Mouse (Mus musculus) forebrain, embryonic 10.5 days (tissue): ENCODE results near the gene Olfr1247. TPM values are rescaled to one million over a fixed set of nuclear protein-coding genes. Genes with fewer than 3 reads are reported as not detected.
"Not testable (repeated sequence)": the region's sequence is repeated elsewhere in the genome, so short reads cannot be mapped to it uniquely, and the experiment has no call there.

Experiments used
- DNase-seq: peaks from one replicate; pipeline ENCODE4 v3.0.0-alpha.2; 2017; ENCODE audit warnings: low spot score; ENCODE audit errors: extremely low spot score
- H3K27ac ChIP-seq: fragments of 300-500 bp; sonication (generic); 2 replicates; pipeline ENCODE4 v1.5.1; 2016; ENCODE audit warnings: mild to moderate bottlenecking
- H3K27me3 ChIP-seq: fragments of 300-500 bp; sonication (generic); 2 replicates; pipeline ENCODE4 v1.6.1; 2016; ENCODE audit warnings: mild to moderate bottlenecking; ENCODE audit not compliant: poor library complexity, severe bottlenecking
- H3K36me3 ChIP-seq: fragments of 300-500 bp; sonication (generic); replicated peaks from 2 replicates; pipeline ENCODE4 v1.6.1; 2016; ENCODE audit warnings: mild to moderate bottlenecking, moderate library complexity
- H3K4me1 ChIP-seq: fragments of 300-500 bp; sonication (generic); 2 replicates; pipeline ENCODE4 v1.6.1; 2016
- H3K4me3 ChIP-seq: fragments of 300-500 bp; sonication (generic); 2 replicates; pipeline ENCODE4 v1.5.1; 2016; ENCODE audit warnings: mild to moderate bottlenecking, moderate library complexity
- H3K9me3 ChIP-seq: fragments of 300-500 bp; sonication (generic); 2 replicates; pipeline ENCODE4 v1.6.1; 2016; ENCODE audit warnings: mild to moderate bottlenecking, moderate library complexity
- WGBS: fragments of 180-500 bp; shearing (Covaris S2); methylation state at CpG from one replicate; pipeline ENCODE4 v1.1.7; 2016; 5-methylcytosine and 5-hydroxymethylcytosine counted together
- polyA plus RNA-seq: library from polyadenylated mRNA; unstranded; fragments of >200 nt; fragmentation: Nextera tagmentation; extraction: Ambion mirVana; gene quantifications from 2 replicates; pipeline ENCODE4 v1.2.1, GENCODE M21; 2016

Olfr1247 gene
- polyA plus RNA-seq = not detected in 2 replicates

DNA sequence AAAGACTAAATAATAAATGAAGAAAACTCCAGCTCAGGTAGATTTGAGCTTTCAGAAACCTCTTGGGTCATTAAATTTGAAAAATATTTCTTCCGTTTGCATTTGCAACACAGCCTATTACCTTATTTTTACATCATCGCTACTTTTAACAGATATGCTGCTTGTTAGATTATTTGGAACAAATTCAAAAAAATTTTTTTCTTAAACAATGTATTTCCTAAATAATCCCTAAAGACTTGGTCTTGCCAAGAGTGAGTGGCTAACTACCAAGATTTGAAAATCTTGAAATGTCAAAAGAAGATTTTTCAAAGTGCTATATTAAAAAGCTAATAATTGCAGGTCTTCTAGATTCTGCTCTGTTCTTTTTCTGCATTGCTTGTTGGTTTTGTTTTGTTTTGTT lies at the start of gene Olfr1247:
Gene Olfr1247, minus strand, starts transcription at position 101 of the 400 bp plus-strand sequence.
- WGBS = 91% methylated on average over 2 of the region's 2 CpGs
- no peak within 1 kb of the TSS for H3K4me3 ChIP-seq
- H3K36me3 ChIP-seq = no peaks in the 10 kb centered on the region
- DNase-seq = no peak
- H3K9me3 ChIP-seq = no peaks in the 10 kb centered on the region
- H3K4me1 ChIP-seq = no peaks in the 10 kb centered on the region
- no peak within 1 kb of the TSS for H3K27ac ChIP-seq
- no peaks in the 10 kb centered on the region for H3K27me3 ChIP-seq

DNA sequence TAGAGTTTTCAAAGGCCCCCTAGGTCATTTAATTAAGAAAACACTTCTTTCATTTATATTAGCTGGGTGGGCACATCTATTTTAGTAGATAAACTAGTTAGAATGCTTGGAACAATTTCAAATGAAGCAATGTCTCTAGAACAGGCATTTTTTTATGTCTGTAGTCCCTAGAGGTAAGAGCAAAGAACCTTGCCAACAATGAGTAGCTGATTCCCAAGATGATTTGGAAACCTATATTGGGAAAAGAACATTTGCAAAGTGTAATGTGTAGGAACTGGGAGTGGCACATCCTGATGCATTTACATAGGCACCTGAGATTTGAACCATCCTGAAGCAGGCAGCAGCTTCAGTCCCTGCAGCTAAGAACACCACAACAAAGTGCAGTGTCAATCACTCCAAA lies 47.4 kb upstream of the Olfr1247 start, which contains the start of gene Olfr1250:
Gene Olfr1250, minus strand, starts transcription at position 101 of the 400 bp plus-strand sequence.
- DNase-seq = no peak

DNA sequence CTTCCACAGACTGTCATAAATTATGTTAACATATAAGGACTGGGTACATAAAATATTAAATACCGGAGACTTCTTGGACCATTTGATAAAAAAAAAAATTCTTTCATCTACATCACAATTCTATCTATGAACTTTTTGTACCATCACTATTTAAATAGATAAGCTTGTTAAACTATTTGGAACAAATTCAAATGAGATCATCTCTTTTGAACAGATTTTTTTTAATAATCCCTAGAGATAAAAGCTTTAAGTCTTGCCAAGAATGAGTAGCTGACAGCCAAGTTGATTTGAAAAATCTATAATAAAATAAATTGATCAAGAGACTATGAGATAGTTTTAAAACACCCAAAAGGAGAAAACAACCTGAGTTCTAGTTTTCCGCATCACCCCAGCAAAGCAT lies 21.0 kb upstream of the Olfr1247 start, which contains the start of gene Olfr1249:
Gene Olfr1249, minus strand, starts transcription at position 101 of the 400 bp plus-strand sequence.
- DNase-seq = no peak
- 88% methylated on average over 2 of the region's 2 CpGs for WGBS
- Histone ChIP-seq H3K27ac (no peak within 1 kb of the TSS), H3K27me3 (no peaks in the 10 kb centered on the region), H3K4me1 (no peaks in the 10 kb centered on the region), H3K9me3 (no peaks in the 10 kb centered on the region), H3K36me3 (no peaks in the 10 kb centered on the region), H3K4me3 (no peak within 1 kb of the TSS)

More for the DNA sequence above, 47.4 kb upstream of the Olfr1247 start, which contains the start of gene Olfr1250:
- H3K4me3 ChIP-seq = no peak within 1 kb of the TSS
- H3K4me1 ChIP-seq = no peaks in the 10 kb centered on the region
- H3K36me3 ChIP-seq = no peaks in the 10 kb centered on the region
- H3K27ac ChIP-seq = no peak within 1 kb of the TSS
- H3K9me3 ChIP-seq = no peaks in the 10 kb centered on the region
- H3K27me3 ChIP-seq = no peaks in the 10 kb centered on the region

DNA sequence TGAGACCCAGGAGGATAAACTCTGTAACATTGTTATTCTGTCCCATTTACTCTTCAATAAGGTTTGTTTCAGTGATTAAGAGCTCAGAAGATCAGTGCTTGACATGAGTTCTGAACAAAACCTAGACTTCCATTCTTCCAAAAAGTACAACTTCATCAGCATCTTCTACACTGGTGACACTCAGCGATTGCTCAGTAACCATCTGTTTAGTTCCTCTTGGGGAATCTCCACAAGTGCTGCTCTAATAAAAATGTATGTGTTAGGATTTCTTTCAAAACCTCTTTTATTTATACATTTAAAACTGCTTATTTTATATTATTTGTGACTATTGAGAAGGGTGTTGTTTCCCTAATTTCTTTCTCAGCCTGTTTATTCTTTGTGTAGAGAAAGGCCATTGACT lies 4.2 kb upstream of the Olfr1247 start, which contains the start of gene Olfr1248:
Gene Olfr1248, minus strand, starts transcription at position 101 of the 400 bp plus-strand sequence.
- 100% methylated on average over 1 of the region's 1 CpGs for WGBS

DNA sequence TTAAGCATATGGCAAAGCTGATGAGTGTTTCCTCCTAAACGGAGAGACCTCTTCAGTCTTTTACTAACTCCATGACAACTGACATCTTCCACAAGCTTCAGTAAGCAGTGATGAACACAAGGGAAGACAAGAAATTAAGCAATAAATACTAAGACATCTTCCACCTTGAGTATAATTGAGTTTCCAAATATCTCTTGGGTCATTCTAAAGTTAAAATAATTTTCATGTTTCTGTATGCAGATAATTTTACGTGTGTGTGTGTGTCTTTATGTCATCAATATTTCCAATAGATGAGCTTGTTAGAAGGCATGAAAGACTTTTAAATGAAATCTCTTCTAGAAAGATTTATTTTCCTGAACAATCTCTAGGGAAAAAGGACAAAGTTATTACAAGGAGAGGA lies 20.9 kb downstream of the Olfr1247 start, which contains the start of gene Olfr1246:
Gene Olfr1246, minus strand, starts transcription at position 101 of the 400 bp plus-strand sequence.
- WGBS = 88% methylated on average over 2 of the region's 2 CpGs
- Histone ChIP-seq H3K4me1 (no peaks in the 10 kb centered on the region), H3K36me3 (no peaks in the 10 kb centered on the region), H3K9me3 (no peaks in the 10 kb centered on the region), H3K27ac (no peak within 1 kb of the TSS), H3K27me3 (no peaks in the 10 kb centered on the region), H3K4me3 (no peak within 1 kb of the TSS)
- DNase-seq = no peak

More for the DNA sequence above, 4.2 kb upstream of the Olfr1247 start, which contains the start of gene Olfr1248:
- not testable (repeated sequence) for DNase-seq, H3K4me1 ChIP-seq, H3K36me3 ChIP-seq, H3K4me3 ChIP-seq, H3K9me3 ChIP-seq, H3K27ac ChIP-seq, H3K27me3 ChIP-seq

DNA sequence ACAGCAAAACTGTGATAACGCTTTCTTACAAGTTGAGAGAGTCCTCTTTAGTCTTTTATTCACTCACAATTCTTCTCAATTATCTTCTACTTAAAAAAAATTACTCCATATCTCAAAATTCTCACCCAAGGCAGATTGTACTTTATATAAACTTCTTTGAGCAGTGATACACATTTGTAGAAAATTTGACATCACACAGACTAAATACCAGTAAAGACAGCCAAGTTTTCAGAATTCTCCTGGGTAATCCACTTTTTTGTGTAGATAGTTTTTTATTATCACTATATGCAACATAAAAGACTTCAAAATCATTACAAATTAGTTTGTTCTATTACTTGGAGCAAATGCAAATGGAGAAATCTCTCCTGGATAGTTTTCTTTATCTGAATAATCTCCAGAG lies 35.6 kb downstream of the Olfr1247 start, which contains the start of gene Olfr1245:
Gene Olfr1245, minus strand, starts transcription at position 101 of the 400 bp plus-strand sequence.
- no peak for DNase-seq
- Histone ChIP-seq H3K4me1 (no peaks in the 10 kb centered on the region), H3K4me3 (no peak within 1 kb of the TSS), H3K9me3 (no peaks in the 10 kb centered on the region), H3K27me3 (no peaks in the 10 kb centered on the region), H3K27ac (no peak within 1 kb of the TSS), H3K36me3 (no peaks in the 10 kb centered on the region)
- WGBS = 89% methylated on average over 1 of the region's 1 CpGs

DNA sequence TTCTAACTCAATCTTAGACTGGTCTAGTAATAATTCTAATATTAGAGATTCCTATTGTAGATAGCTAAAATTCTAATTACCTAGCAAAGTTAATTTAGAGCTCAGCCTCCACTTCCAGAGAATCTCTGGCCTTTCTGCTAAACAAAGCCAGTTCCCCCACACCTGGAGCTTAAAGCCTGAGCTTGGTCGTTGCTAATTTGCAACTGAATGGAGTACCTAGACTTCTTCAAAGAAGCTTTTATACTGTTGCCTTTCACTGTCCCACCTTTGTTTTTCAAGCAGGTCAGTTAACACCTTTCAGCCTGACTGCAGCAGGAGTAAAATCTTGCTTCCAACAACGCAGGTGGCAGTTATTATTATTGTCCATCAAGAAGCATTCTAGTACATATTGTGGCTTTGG lies 51.2 kb downstream of the Olfr1247 start:
- DNase-seq, H3K27me3 ChIP-seq, H3K9me3 ChIP-seq, H3K36me3 ChIP-seq, H3K4me1 ChIP-seq, H3K4me3 ChIP-seq, H3K27ac ChIP-seq: not testable (repeated sequence)
- 57% methylated on average over 2 of the region's 2 CpGs for WGBS

Other genes with a start within 250 kb of the Olfr1247 start
- gene Olfr1234, start 249.3 kb downstream of the Olfr1247 start, polyA plus RNA-seq = not detected in 2 replicates
- gene Olfr1238, start 204.5 kb downstream of the Olfr1247 start, polyA plus RNA-seq = not detected in 2 replicates
- gene Olfr1239, start 193.7 kb downstream of the Olfr1247 start, polyA plus RNA-seq = not detected in 2 replicates
- not detected in 2 replicates for gene Olfr1240, start 171.1 kb downstream of the Olfr1247 start, polyA plus RNA-seq
- not detected in 2 replicates for gene Olfr1241, start 127.0 kb downstream of the Olfr1247 start, polyA plus RNA-seq
- gene Olfr1242, start 115.8 kb downstream of the Olfr1247 start, polyA plus RNA-seq = not detected in 2 replicates
- gene Olfr1243, start 82.6 kb downstream of the Olfr1247 start, polyA plus RNA-seq = not detected in 2 replicates
- not detected in 2 replicates for gene Olfr1245, start 35.7 kb downstream of the Olfr1247 start, polyA plus RNA-seq
- not detected in 2 replicates for gene Olfr1246, start 21.0 kb downstream of the Olfr1247 start, polyA plus RNA-seq
- gene Olfr1248, start 4.1 kb upstream of the Olfr1247 start, polyA plus RNA-seq = not detected in 2 replicates
- gene Olfr1249, start 20.9 kb upstream of the Olfr1247 start, polyA plus RNA-seq = not detected in 2 replicates
- gene Olfr1250, start 47.3 kb upstream of the Olfr1247 start, polyA plus RNA-seq = not detected in 2 replicates
- gene Olfr1251, start 57.8 kb upstream of the Olfr1247 start, polyA plus RNA-seq = not detected in 2 replicates
- not detected in 2 replicates for gene Olfr1252, start 110.9 kb upstream of the Olfr1247 start, polyA plus RNA-seq
- not detected in 2 replicates for gene Olfr1253, start 143.0 kb upstream of the Olfr1247 start, polyA plus RNA-seq
- gene Olfr1254, start 179.5 kb upstream of the Olfr1247 start, polyA plus RNA-seq = not detected in 2 replicates
- gene Olfr1255, start 197.9 kb upstream of the Olfr1247 start, polyA plus RNA-seq = not detected in 2 replicates
- gene Olfr1256, start 227.4 kb upstream of the Olfr1247 start, polyA plus RNA-seq = not detected in 2 replicates
- not detected in 2 replicates for gene Olfr48, start 234.1 kb upstream of the Olfr1247 start, polyA plus RNA-seq